Mouse (Mus musculus): ENCODE measurements around the gene Lmo3. TPM values are rescaled to one million over a fixed set of nuclear protein-coding genes. Genes with fewer than 3 reads are reported as not detected.
A peak's percentile ranks its signal among the peaks of the same experiment; 100 is the strongest.

The Lmo3 gene
- polyA plus RNA-seq (2012; rRNA removed): 0.51 and 0.53 TPM in 2 replicates

GRCm38 (mm10) chr6:138581734-138582505 lies at the start of gene Lmo3:
Lmo3 (minus strand) TSS chr6:138581968.
- 70% methylated on average over 13 of the region's 13 CpGs for WGBS
- DNase-seq (ENCODE audit: low read depth, low spot score): no peak

GRCm38 (mm10) chr6:138620786-138621185 lies 39.0 kb upstream of the Lmo3 start:
- DNase-seq (ENCODE audit: low read depth, low spot score): no peak

GRCm38 (mm10) chr6:138618396-138618795 lies 36.6 kb upstream of the Lmo3 start:
- no peak for DNase-seq (ENCODE audit: low read depth, low spot score)
- 91% methylated on average over 3 of the region's 3 CpGs for WGBS

GRCm38 (mm10) chr6:138597016-138597415 lies 15.2 kb upstream of the Lmo3 start:
- 84% methylated on average over 15 of the region's 15 CpGs for WGBS
- no peak for DNase-seq (ENCODE audit: low read depth, low spot score)

GRCm38 (mm10) chr6:138595991-138596698 lies 14.4 kb upstream of the Lmo3 start:
- no peak for DNase-seq (ENCODE audit: low read depth, low spot score)
- 56% methylated on average over 10 of the region's 10 CpGs for WGBS

- DNase-seq (ENCODE audit: low read depth, low spot score): no peak
- WGBS: 66% methylated on average over 8 of the region's 8 CpGs
Measured at GRCm38 (mm10) chr6:138583314-138583713, 1.5 kb upstream of the Lmo3 start.

GRCm38 (mm10) chr6:138582506-138583000 lies 785 bp upstream of the Lmo3 start:
- WGBS: 68% methylated on average over 4 of the region's 4 CpGs

GRCm38 (mm10) chr6:138580491-138581076 lies 1.2 kb downstream of the Lmo3 start:
- WGBS: 74% methylated on average over 9 of the region's 9 CpGs
- DNase-seq (ENCODE audit: low read depth, low spot score): no peak

More at GRCm38 (mm10) chr6:138582506-138583000, 785 bp upstream of the Lmo3 start:
- DNase-seq (ENCODE audit: low read depth, low spot score): no peak

- no peak for DNase-seq (ENCODE audit: low read depth, low spot score)
- WGBS: 85% methylated on average over 2 of the region's 2 CpGs
Measured at GRCm38 (mm10) chr6:138563416-138563815, 18.4 kb downstream of the Lmo3 start.

GRCm38 (mm10) chr6:138552144-138552543 lies 29.6 kb downstream of the Lmo3 start:
- WGBS: 64% methylated on average over 7 of the region's 7 CpGs

GRCm38 (mm10) chr6:138534879-138535278 lies 46.9 kb downstream of the Lmo3 start:
- 67% methylated on average over 2 of the region's 2 CpGs for WGBS
- DNase-seq (ENCODE audit: low read depth, low spot score): no peak

More at GRCm38 (mm10) chr6:138552144-138552543, 29.6 kb downstream of the Lmo3 start:
- no peak for DNase-seq (ENCODE audit: low read depth, low spot score)

GRCm38 (mm10) chr6:138506642-138507041 lies 75.1 kb downstream of the Lmo3 start:
- 46% methylated on average over 1 of the region's 1 CpGs for WGBS

GRCm38 (mm10) chr6:138503946-138504345 lies 77.8 kb downstream of the Lmo3 start:
- 88% methylated on average over 1 of the region's 1 CpGs for WGBS

More at GRCm38 (mm10) chr6:138506642-138507041, 75.1 kb downstream of the Lmo3 start:
- DNase-seq (ENCODE audit: low read depth, low spot score): no peak

GRCm38 (mm10) chr6:138482834-138483233 lies 98.9 kb downstream of the Lmo3 start:
- DNase-seq (ENCODE audit: low read depth, low spot score): no peak
- 83% methylated on average over 3 of the region's 3 CpGs for WGBS

More at GRCm38 (mm10) chr6:138503946-138504345, 77.8 kb downstream of the Lmo3 start:
- no peak for DNase-seq (ENCODE audit: low read depth, low spot score)

- peak; percentile 2 for DNase-seq (ENCODE audit: low read depth, low spot score)
- WGBS: 15% methylated on average over 5 of the region's 5 CpGs
Measured at GRCm38 (mm10) chr6:138477611-138478010, 104.2 kb downstream of the Lmo3 start.

- WGBS: 64% methylated on average over 4 of the region's 4 CpGs
- no peak for DNase-seq (ENCODE audit: low read depth, low spot score)
Measured at GRCm38 (mm10) chr6:138469204-138469603, 112.6 kb downstream of the Lmo3 start.

GRCm38 (mm10) chr6:138444515-138445048 lies 137.2 kb downstream of the Lmo3 start:
- WGBS: 69% methylated on average over 3 of the region's 3 CpGs
- DNase-seq (ENCODE audit: low read depth, low spot score): no peak

GRCm38 (mm10) chr6:138437351-138437750 lies 144.4 kb downstream of the Lmo3 start:
- no peak for DNase-seq (ENCODE audit: low read depth, low spot score)
- WGBS: 55% methylated on average over 3 of the region's 3 CpGs

GRCm38 (mm10) chr6:138436813-138437212 lies 145.0 kb downstream of the Lmo3 start:
- WGBS: 46% methylated on average over 3 of the region's 3 CpGs

GRCm38 (mm10) chr6:138427394-138427793 lies 154.4 kb downstream of the Lmo3 start:
- WGBS: 32% methylated on average over 6 of the region's 6 CpGs
- no peak for DNase-seq (ENCODE audit: low read depth, low spot score)

More at GRCm38 (mm10) chr6:138436813-138437212, 145.0 kb downstream of the Lmo3 start:
- DNase-seq (ENCODE audit: low read depth, low spot score): no peak
